Mouse (Mus musculus): ENCODE data around the gene Evi5. TPM values are rescaled to one million over a fixed set of nuclear protein-coding genes. Genes with fewer than 3 reads are reported as not detected.

Gene Evi5
- total and polyA plus RNA-seq, 2 experiments from 2014 or later: 57.7 to 60.1 TPM

- Histone ChIP-seq H3K36me3 (ENCODE audit: insufficient read depth, low read length) (no peaks in the 10 kb centered on the region), H3K27ac (no peak within 1 kb of the TSS), H3K27me3 (ENCODE audit: insufficient read depth, low read length) (peaks cover 76% of the 10 kb centered on the region), H3K4me3 (ENCODE audit: low read length) (peak within 1 kb of the TSS; percentile 7), H3K9ac (replicated peaks; ENCODE audit: low read length) (no peak within 1 kb of the TSS), H3K4me1 (ENCODE audit: insufficient read depth, low read length) (0 out of 2 replicates have a peak, but pooled peaks cover 6% of the 10 kb centered on the region), H3K4me2 (ENCODE audit: low read depth, low read length) (peak within 1 kb of the TSS; percentile 40), H3K9me3 (ENCODE audit: low read length) (no peaks in the 10 kb centered on the region)
- WGBS: under 1% methylated on average over 41 of the region's 41 CpGs
- DNase-seq (ENCODE audit: low spot score): no peak
- TF ChIP-seq CTCF (IDR thresholded peaks at IDR 0.05; ENCODE audit: low read depth): no peak
- peak; percentile 35; the same call in 1 of the 2 replicates for ATAC-seq
Measured at GRCm38 (mm10) chr5:107725435-107726261, 149.3 kb downstream of the Evi5 start, which contains the start of gene Gfi1. Gfi1 (minus strand) TSS chr5:107726036.

- DNase-seq (ENCODE audit: low spot score) (no peak), ATAC-seq (no peak)
- Histone ChIP-seq H3K4me3 (ENCODE audit: low read length) (no peak overlapping the region), H3K9ac (replicated peaks; ENCODE audit: low read length) (no peak overlapping the region), H3K9me3 (ENCODE audit: low read length) (no peaks in the 10 kb centered on the region), H3K27ac (no peak overlapping the region), H3K4me1 (ENCODE audit: insufficient read depth, low read length) (0 out of 2 replicates have a peak, but pooled peaks cover 6% of the 10 kb centered on the region), H3K4me2 (ENCODE audit: low read depth, low read length) (peak overlapping the region; percentile 10), H3K27me3 (ENCODE audit: insufficient read depth, low read length) (peaks cover 76% of the 10 kb centered on the region), H3K36me3 (ENCODE audit: insufficient read depth, low read length) (no peaks in the 10 kb centered on the region)
- WGBS: under 1% methylated on average over 52 of the region's 52 CpGs
- no peak for TF ChIP-seq CTCF (IDR thresholded peaks at IDR 0.05; ENCODE audit: low read depth)
Measured at GRCm38 (mm10) chr5:107724661-107725434, 150.1 kb downstream of the Evi5 start.

GRCm38 (mm10) chr5:107723541-107724511 lies 151.1 kb downstream of the Evi5 start:
- Histone ChIP-seq H3K4me2 (ENCODE audit: low read depth, low read length) (peak overlapping the region; percentile 38), H3K4me3 (ENCODE audit: low read length) (peak overlapping the region; percentile 18), H3K9me3 (ENCODE audit: low read length) (no peaks in the 10 kb centered on the region), H3K27me3 (ENCODE audit: insufficient read depth, low read length) (peaks cover 81% of the 10 kb centered on the region), H3K9ac (replicated peaks; ENCODE audit: low read length) (no peak overlapping the region), H3K36me3 (ENCODE audit: insufficient read depth, low read length) (no peaks in the 10 kb centered on the region), H3K27ac (no peak overlapping the region), H3K4me1 (ENCODE audit: insufficient read depth, low read length) (0 out of 2 replicates have a peak, but pooled peaks cover 6% of the 10 kb centered on the region)
- DNase-seq (ENCODE audit: low spot score): no peak
- TF ChIP-seq CTCF (IDR thresholded peaks at IDR 0.05; ENCODE audit: low read depth): no peak
- under 1% methylated on average over 47 of the region's 49 CpGs for WGBS
- peak; percentile 33; the same call in 1 of the 2 replicates for ATAC-seq

GRCm38 (mm10) chr5:107722661-107723532 lies 152.0 kb downstream of the Evi5 start:
- peaks cover 77% of the 10 kb centered on the region for H3K27me3 ChIP-seq (ENCODE audit: insufficient read depth, low read length)
- DNase-seq (ENCODE audit: low spot score): no peak
- peak overlapping the region; percentile 18 for H3K4me3 ChIP-seq (ENCODE audit: low read length)
- H3K4me2 ChIP-seq (ENCODE audit: low read depth, low read length): peak overlapping the region; percentile 38
- ATAC-seq: no peak
- H3K4me1 ChIP-seq (ENCODE audit: insufficient read depth, low read length): 0 out of 2 replicates have a peak, but pooled peaks cover 6% of the 10 kb centered on the region
- TF ChIP-seq CTCF (IDR thresholded peaks at IDR 0.05; ENCODE audit: low read depth): no peak
- no peaks in the 10 kb centered on the region for H3K36me3 ChIP-seq (ENCODE audit: insufficient read depth, low read length)
- H3K9me3 ChIP-seq (ENCODE audit: low read length): no peaks in the 10 kb centered on the region
- H3K9ac ChIP-seq (replicated peaks; ENCODE audit: low read length): no peak overlapping the region
- no peak overlapping the region for H3K27ac ChIP-seq
- WGBS: 2% methylated on average over 34 of the region's 34 CpGs

GRCm38 (mm10) chr5:107721638-107722011 lies 153.3 kb downstream of the Evi5 start:
- no peaks in the 10 kb centered on the region for H3K36me3 ChIP-seq (ENCODE audit: insufficient read depth, low read length)
- H3K27ac ChIP-seq: no peak overlapping the region
- H3K4me3 ChIP-seq (ENCODE audit: low read length): peak overlapping the region; percentile 31
- WGBS: 4% methylated on average over 33 of the region's 33 CpGs
- no peak for TF ChIP-seq CTCF (IDR thresholded peaks at IDR 0.05; ENCODE audit: low read depth)
- no peak overlapping the region for H3K9ac ChIP-seq (replicated peaks; ENCODE audit: low read length)
- ATAC-seq (no peak), DNase-seq (ENCODE audit: low spot score) (no peak)
- no peaks in the 10 kb centered on the region for H3K9me3 ChIP-seq (ENCODE audit: low read length)
- H3K27me3 ChIP-seq (ENCODE audit: insufficient read depth, low read length): peaks cover 83% of the 10 kb centered on the region
- 0 out of 2 replicates have a peak, but pooled peaks cover 6% of the 10 kb centered on the region for H3K4me1 ChIP-seq (ENCODE audit: insufficient read depth, low read length)
- H3K4me2 ChIP-seq (ENCODE audit: low read depth, low read length): peak overlapping the region; percentile 56

All from hindbrain, postnatal 0 days (tissue).